Mouse (Mus musculus) adrenal gland, postnatal 36 days (tissue): ENCODE results near the gene Sgf29. TPM values are rescaled to one million over a fixed set of nuclear protein-coding genes. Genes with fewer than 3 reads are reported as not detected.
"Not testable (repeated sequence)": the region's sequence is repeated elsewhere in the genome, so short reads cannot be mapped to it uniquely, and the experiment has no call there.

ENCODE experiments used
- DNase-seq, 2 experiments: peaks; one replicate each; pipeline ENCODE4 v3.0.0; 2021; ENCODE audit warnings: mixed read lengths in 1 of 2
- total RNA-seq, 2 experiments: library from RNA; stranded (reverse); gene quantifications; 2 replicates each; pipeline ENCODE4 v1.2.3; 2021

Sgf29 gene
- total RNA-seq, 2 experiments from 2014 or later, result 39.0 to 41.7 TPM

DNA sequence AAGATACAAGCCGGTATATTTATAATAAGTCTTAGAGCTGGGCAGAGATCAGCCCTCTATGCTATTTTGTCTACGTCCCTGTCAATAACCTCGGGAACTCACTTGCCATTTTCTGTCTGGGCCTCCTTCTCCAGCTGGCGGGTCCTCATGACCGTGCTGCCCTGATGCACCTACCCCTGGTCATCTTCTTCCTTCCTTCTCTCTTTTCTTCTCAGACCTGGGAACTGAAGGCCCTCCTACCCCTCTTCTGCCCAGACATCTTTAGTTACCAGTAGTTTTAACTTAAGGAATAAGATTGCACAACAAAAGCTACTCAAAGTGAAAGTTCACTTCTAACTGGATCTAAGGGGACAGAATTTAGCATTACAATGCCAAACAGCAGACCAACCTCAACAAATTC is 30.6 kb downstream of the Sgf29 start:
- DNase-seq, result no peak

- no peak for DNase-seq
These were observed 32.1 kb downstream of the Sgf29 start for GRCm38 (mm10) chr7:126681221-126681620.

GRCm38 (mm10) chr7:126688156-126688555 is 39.0 kb downstream of the Sgf29 start:
- DNase-seq, result not testable (repeated sequence)

- DNase-seq, result no peak
These were observed 39.9 kb downstream of the Sgf29 start for GRCm38 (mm10) chr7:126689021-126689420.

- no peak for DNase-seq
These were observed 41.6 kb downstream of the Sgf29 start for GRCm38 (mm10) chr7:126690737-126691136.

- DNase-seq, result no peak
These were observed 42.6 kb downstream of the Sgf29 start for GRCm38 (mm10) chr7:126691676-126692075.

DNA sequence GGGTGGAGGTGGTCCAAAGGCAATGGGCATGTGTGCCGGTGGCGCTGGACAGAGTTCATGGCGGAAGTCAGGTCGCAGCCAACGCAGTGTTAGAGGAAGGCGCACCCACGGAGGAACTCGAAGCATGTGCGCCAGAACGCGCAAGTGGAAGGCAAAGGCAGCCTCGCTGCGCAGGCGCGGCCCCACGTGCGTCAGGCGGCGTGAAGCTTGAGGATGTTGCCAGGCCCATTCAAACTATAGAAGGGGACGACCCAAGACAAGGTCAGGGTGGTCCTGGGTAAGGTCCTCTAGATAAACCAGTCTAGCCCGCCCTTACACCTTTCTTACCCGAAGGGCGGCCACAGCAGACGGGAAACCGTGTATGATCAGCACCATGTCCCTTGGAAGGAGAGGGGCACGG is 43.3 kb downstream of the Sgf29 start:
- DNase-seq, result no peak

- DNase-seq, result peak; percentile 87 to 90
These were observed 44.1 kb downstream of the Sgf29 start for GRCm38 (mm10) chr7:126693256-126693655.

GRCm38 (mm10) chr7:126693781-126694180 is 44.7 kb downstream of the Sgf29 start:
- DNase-seq, result no peak

GRCm38 (mm10) chr7:126694441-126695051 is 45.4 kb downstream of the Sgf29 start:
- DNase-seq, result no peak

GRCm38 (mm10) chr7:126695210-126695611 is 46.1 kb downstream of the Sgf29 start, which contains the start of gene Bola2:
TSS of gene Bola2 (plus strand) at chr7:126695401.
- peak; percentile 77 for DNase-seq

DNA sequence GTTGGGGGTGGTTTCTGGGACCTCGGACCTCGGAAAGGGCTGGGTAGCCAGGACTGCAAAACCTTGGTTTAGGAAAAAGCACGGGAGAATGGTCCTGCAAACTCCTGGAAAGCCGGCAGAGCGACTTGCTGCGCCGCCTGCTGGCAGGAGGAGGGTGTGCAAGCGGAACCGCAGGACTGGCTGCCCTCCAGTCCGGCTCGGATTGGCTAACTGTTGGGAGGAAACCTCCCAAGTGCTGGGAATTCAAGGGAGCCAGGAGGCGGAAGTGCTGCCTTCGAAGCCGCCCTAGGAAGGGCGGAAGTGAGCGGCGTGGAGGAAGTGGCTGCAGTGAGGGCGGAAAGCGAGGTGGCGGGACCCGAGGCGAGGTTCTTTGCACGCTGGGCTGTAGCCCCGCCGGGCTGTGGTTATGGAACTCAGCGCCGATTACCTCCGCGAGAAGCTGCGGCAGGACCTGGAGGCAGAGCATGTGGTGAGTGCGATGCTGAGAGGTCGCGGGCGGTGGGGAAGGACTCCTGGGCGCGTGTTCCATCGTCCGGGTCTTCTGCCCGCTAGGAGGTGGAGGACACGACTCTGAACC is 46.6 kb downstream of the Sgf29 start, which contains the start of gene Slx1b:
Slx1b (minus strand) TSS at position 154 of the 577 bp plus-strand sequence.
- DNase-seq, result peak; percentile 96 to 97

DNA sequence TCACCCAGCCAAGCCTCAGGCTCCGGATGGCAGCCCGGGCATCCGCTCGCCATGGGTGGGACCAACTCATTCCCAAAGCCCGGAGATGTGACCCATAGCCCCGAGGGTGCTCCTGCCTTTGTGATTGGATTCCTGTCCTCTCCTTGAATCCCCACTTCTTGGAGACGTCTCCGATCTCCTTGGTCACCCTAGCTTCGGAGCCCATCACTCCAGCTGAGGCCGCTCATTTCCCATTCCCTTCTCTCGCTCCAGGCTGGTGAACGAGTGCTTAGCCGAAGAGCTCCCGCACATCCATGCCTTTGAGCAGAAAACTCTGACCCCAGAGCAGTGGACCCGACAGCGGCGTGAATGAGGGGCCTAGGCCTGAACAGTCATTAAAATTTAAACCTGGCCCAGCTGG is 47.2 kb downstream of the Sgf29 start:
- no peak for DNase-seq

DNA sequence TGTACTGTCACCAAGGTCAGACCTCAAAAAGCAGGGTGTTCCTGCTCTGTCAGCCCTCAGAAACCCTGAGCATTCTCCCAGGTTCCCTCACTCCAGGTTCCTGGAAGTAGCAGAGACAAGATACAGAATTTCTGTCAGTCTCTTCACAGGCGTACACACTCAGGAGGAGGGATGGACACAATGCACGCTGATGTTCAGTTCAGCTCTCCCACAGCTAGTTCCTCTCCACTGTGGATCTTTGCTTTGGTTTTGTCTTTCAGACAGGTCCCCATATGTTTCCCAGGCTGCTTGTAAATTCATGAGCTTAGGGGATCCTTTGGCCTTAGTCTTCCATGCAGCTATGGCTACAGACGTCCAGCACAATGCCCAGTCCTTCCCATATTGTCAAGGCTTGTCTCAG is 47.8 kb downstream of the Sgf29 start:
- no peak for DNase-seq

DNA sequence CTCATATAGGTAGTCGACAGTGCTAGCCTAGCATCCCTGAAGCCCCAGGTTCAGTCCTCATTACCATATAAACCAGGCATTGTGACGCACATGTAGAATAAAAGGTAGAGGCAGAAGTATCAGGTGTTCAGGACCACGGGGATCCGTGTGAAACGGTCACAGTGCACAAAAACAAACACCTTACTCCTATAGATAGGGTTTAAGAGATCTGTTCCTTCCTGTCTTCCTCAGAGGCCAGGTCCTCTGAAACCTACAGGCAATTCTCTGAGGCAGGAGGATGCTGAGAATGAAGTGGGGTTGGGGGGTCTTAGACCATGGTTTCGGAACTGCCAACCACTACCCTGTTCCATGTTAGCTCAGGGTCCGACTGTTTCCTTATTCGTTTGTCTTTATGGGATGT is 48.7 kb downstream of the Sgf29 start:
- no peak for DNase-seq

GRCm38 (mm10) chr7:126700063-126701015 is 51.2 kb downstream of the Sgf29 start:
- DNase-seq, result no peak

GRCm38 (mm10) chr7:126701070-126701469 is 52.0 kb downstream of the Sgf29 start:
- peak; percentile 89 to 94 for DNase-seq

- DNase-seq, result no peak
These were observed 52.6 kb downstream of the Sgf29 start for GRCm38 (mm10) chr7:126701559-126702357.

GRCm38 (mm10) chr7:126702358-126702757 is 53.2 kb downstream of the Sgf29 start:
- DNase-seq, result no peak

GRCm38 (mm10) chr7:126702861-126703756 is 54.0 kb downstream of the Sgf29 start:
- no peak for DNase-seq

- no peak for DNase-seq
These were observed 54.6 kb downstream of the Sgf29 start for GRCm38 (mm10) chr7:126703757-126704077.
